Mouse (Mus musculus) olfactory bulb, adult 2 months (tissue): ENCODE measurements around the gene Gm13290.
"Not testable (repeated sequence)": the region's sequence is repeated elsewhere in the genome, so short reads cannot be mapped to it uniquely, and the experiment has no call there.

Experiments
- CTCF ChIP-seq: fragments of 200-500 bp; IDR thresholded peaks from 2 replicates; pipeline ENCODE4 v1.5.1; 2012; ENCODE audit warnings: low read depth, mild to moderate bottlenecking, low read length, moderate library complexity; ENCODE audit not compliant: insufficient read depth
- POLR2A ChIP-seq: fragments of 200-500 bp; IDR thresholded peaks from 2 replicates; pipeline ENCODE4 v1.6.1; 2012; ENCODE audit warnings: mild to moderate bottlenecking, low read depth, low read length, moderate library complexity; ENCODE audit not compliant: insufficient read depth

DNA sequence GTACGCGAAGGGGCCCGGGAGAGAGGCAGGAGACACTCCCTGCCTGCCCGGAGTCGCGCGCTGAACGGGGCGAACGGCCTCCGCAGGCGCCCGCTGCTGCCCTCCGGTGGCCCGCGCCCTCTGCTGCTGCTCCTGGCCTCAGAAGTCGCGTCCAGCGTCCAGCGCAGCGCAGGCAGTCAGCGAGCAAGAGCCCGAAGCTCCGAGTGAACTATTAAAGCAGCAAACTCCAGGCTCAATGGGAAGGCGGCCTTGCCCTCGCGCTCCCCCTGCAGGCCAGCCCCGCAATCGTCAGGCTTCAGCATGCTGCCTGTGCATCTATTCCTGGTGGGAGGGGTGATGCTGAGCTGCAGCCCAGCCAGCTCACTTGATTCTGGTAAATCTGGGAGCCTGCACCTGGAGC, 5.9 kb downstream of the Gm13290 start, which contains the start of gene Gm13272:
- not testable (repeated sequence) for TF ChIP-seq CTCF, POLR2A
